Mouse (Mus musculus) forebrain, embryonic 14.5 days (tissue): Measurements from ENCODE around the gene Irak4. TPM values are rescaled to one million over a fixed set of nuclear protein-coding genes. Genes with fewer than 3 reads are reported as not detected.

ENCODE experiments used
- ATAC-seq: fragments of 200-750 bp; cut with Nextera tagmentation; 2 replicates; pipeline ENCODE4 v1.8.0; 2017; ENCODE audit warnings: mild to moderate bottlenecking, moderate library complexity
- DNase-seq: peaks from one replicate; pipeline ENCODE4 v3.0.0-alpha.2; 2015; ENCODE audit warnings: low spot score
- H3K27ac ChIP-seq: fragments of 300-500 bp; sonication (generic); 2 replicates; pipeline ENCODE4 v1.5.1; 2014; ENCODE audit warnings: low read depth, mild to moderate bottlenecking, control low read depth, low read length, moderate library complexity
- H3K27me3 ChIP-seq: fragments of 300-500 bp; sonication (generic); replicated peaks from 2 replicates; pipeline ENCODE4 v1.6.1; 2014; ENCODE audit warnings: low read length, control low read depth, mixed read lengths; ENCODE audit not compliant: control insufficient read depth, insufficient read depth
- H3K36me3 ChIP-seq: fragments of 300-500 bp; sonication (generic); 2 replicates; pipeline ENCODE4 v1.6.1; 2014; ENCODE audit warnings: low read length, control low read depth; ENCODE audit not compliant: control insufficient read depth, insufficient read depth
- H3K4me1 ChIP-seq: fragments of 300-500 bp; sonication (generic); 2 replicates; pipeline ENCODE4 v1.6.1; 2014; ENCODE audit warnings: antibody characterized with exemption, low read length, control low read depth; ENCODE audit not compliant: control insufficient read depth, insufficient read depth
- H3K4me2 ChIP-seq: fragments of 300-500 bp; sonication (generic); 2 replicates; pipeline ENCODE4 v1.6.1; 2014; ENCODE audit warnings: mild to moderate bottlenecking, control low read depth, low read length
- H3K4me3 ChIP-seq: fragments of 300-500 bp; sonication (generic); 2 replicates; pipeline ENCODE4 v1.5.1; 2014; ENCODE audit warnings: low read depth, low read length, control low read depth
- H3K9ac ChIP-seq: fragments of 300-500 bp; sonication (generic); 2 replicates; pipeline ENCODE4 v1.6.1; 2014; ENCODE audit warnings: mild to moderate bottlenecking, low read length, control low read depth, moderate library complexity
- H3K9me3 ChIP-seq: fragments of 300-500 bp; sonication (generic); replicated peaks from 2 replicates; pipeline ENCODE4 v1.6.1; 2016; ENCODE audit warnings: low read length, control low read depth, mixed read lengths; ENCODE audit not compliant: control insufficient read depth
- WGBS: fragments of 180-500 bp; shearing (Covaris S2); extraction: QIAGEN DNeasy Blood & Tissue Kit; methylation state at CpG from one replicate; pipeline ENCODE4 v1.1.7; 2014; 5-methylcytosine and 5-hydroxymethylcytosine counted together
- polyA plus RNA-seq: library from polyadenylated mRNA; unstranded; fragments of >200 nt; fragmentation: Nextera tagmentation; extraction: Ambion mirVana; gene quantifications from 2 replicates; pipeline ENCODE4 v1.2.1, GENCODE M21; 2014

Gene Irak4
- polyA plus RNA-seq, 1 experiment from 2014 or later, result 0.97 TPM

DNA sequence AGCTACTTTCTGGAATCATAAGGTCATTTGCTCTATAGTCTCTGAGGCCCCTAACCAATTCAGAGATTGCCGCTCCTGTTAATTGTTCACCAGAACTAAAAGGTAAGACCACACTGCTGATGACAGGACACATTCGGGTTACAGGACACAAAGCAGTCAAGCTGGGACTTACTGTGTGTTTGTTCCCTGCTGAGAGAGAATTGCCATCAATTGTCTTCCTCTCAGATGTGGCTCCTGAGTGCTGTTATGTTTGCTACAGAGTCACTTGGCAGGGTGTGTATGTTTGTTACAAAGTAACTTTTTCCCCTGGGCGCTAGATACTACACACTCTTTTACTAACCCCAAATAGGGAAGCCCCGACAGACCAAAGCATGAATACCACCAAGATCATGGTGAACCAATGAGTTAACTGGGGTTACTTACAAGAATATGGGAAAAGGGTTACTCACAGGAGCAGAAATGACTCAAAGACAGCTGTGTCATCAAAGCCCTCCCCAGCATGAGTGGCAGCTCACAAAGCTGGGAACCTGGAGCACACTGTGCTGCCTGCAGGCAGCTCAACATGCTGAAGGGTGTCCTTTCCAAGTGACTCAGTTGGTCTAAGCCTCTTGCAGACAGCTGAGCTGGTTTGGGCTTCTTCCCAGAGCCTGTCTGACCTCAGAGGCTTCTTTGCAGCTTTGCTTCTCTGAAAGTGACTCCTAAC, 31.3 kb downstream of the Irak4 start:
- Histone ChIP-seq H3K27ac (no peak overlapping the region), H3K36me3 (peaks cover 13% of the 10 kb centered on the region), H3K9ac (no peak overlapping the region), H3K4me3 (no peak overlapping the region), H3K4me1 (no peaks in the 10 kb centered on the region), H3K27me3 (no peaks in the 10 kb centered on the region), H3K4me2 (no peak overlapping the region), H3K9me3 (no peaks in the 10 kb centered on the region)
- 65% methylated on average over 4 of the region's 4 CpGs for WGBS
- DNase-seq (no peak), ATAC-seq (no peak)

DNA sequence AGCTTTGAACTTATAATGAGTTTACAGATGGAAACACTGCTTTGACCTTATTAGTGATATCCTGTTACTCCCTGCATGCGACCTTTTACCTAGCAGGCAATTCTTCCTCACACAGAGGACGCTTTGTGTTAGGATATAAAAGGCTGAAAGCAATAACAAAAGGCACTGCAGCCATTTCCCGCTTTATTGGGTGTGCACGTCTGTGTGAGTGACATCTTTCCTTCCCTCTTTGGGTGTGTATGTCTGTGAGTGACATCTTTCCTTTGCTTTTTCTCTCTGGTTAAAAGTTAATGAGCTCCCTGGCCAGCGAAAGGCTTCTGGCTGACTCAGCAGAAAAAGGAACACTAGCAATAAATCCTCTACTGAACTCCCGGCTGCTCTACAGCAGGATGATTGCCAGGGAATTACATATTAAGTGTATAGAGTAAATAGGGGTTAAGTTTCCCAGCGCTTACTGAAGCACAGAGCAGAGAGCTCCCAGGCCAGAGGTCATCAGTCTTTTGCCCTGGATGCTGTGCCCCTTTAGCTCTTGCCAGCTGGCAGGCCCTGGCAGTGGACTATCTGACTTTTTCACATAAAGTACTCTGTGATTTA, 38.7 kb downstream of the Irak4 start:
- Histone ChIP-seq H3K36me3 (peaks cover 67% of the 10 kb centered on the region), H3K27ac (no peak overlapping the region), H3K9me3 (no peaks in the 10 kb centered on the region), H3K4me1 (no peaks in the 10 kb centered on the region), H3K9ac (no peak overlapping the region), H3K4me3 (no peak overlapping the region), H3K27me3 (no peaks in the 10 kb centered on the region), H3K4me2 (no peak overlapping the region)
- no peak for DNase-seq
- no peak for ATAC-seq
- WGBS, result 24% methylated on average over 7 of the region's 7 CpGs

DNA sequence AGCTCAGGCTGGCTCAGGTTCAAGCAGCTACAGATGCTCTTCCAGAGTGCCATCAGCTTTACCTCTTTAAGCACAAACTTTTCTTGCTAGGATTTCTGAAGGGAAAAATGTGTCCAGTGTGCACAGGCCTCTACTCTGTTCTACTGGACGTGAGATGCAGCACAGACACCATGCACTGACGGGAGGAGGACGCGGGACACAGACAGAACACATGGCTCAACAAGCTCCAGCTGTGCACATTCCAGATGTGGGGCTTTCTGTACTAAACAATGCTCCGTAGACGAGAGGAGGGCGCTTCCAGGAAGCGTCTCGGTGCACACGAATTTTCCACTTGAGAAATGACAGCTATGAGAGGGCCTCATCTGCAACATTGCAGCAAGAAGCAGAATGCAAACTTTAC, 39.7 kb downstream of the Irak4 start:
- Histone ChIP-seq H3K9ac (no peak overlapping the region), H3K36me3 (peaks cover 65% of the 10 kb centered on the region)
- 92% methylated on average over 10 of the region's 10 CpGs for WGBS

DNA sequence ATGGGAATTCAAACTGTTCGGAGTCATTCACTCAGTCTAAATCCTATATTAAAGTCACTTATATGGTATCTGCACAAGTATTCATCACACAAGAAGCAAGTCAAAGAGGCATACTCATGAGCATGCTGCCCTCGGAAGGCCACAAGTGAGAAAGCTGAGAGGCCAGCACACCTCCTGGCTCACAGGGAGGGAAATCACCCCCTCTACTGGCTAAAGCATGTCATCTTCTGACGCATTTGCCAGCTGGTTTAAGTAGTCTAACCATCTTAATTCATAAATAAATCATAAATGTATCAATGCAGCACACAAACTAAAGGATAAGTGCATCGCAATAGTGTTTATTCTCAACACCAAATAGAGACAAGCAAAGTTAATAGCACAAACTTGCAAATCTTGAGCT, 41.3 kb downstream of the Irak4 start:
- no peak overlapping the region for H3K27ac ChIP-seq
- ATAC-seq (no peak), DNase-seq (no peak)
- WGBS, result 90% methylated on average over 4 of the region's 4 CpGs
- no peak overlapping the region for H3K9ac ChIP-seq
- H3K36me3 ChIP-seq, result peaks cover 54% of the 10 kb centered on the region
- H3K27me3 ChIP-seq, result no peaks in the 10 kb centered on the region
- H3K4me3 ChIP-seq, result no peak overlapping the region
- H3K4me2 ChIP-seq, result no peak overlapping the region
- no peaks in the 10 kb centered on the region for H3K9me3 ChIP-seq
- H3K4me1 ChIP-seq, result peaks cover 2% of the 10 kb centered on the region; the same call in 1 of the 2 replicates

More for the DNA sequence above, 39.7 kb downstream of the Irak4 start:
- ATAC-seq, result no peak
- no peak overlapping the region for H3K4me3 ChIP-seq
- H3K4me1 ChIP-seq, result no peaks in the 10 kb centered on the region; the same call in 1 of the 2 replicates
- H3K4me2 ChIP-seq, result no peak overlapping the region
- no peaks in the 10 kb centered on the region for H3K27me3 ChIP-seq
- H3K9me3 ChIP-seq, result no peaks in the 10 kb centered on the region
- DNase-seq, result no peak
- no peak overlapping the region for H3K27ac ChIP-seq

DNA sequence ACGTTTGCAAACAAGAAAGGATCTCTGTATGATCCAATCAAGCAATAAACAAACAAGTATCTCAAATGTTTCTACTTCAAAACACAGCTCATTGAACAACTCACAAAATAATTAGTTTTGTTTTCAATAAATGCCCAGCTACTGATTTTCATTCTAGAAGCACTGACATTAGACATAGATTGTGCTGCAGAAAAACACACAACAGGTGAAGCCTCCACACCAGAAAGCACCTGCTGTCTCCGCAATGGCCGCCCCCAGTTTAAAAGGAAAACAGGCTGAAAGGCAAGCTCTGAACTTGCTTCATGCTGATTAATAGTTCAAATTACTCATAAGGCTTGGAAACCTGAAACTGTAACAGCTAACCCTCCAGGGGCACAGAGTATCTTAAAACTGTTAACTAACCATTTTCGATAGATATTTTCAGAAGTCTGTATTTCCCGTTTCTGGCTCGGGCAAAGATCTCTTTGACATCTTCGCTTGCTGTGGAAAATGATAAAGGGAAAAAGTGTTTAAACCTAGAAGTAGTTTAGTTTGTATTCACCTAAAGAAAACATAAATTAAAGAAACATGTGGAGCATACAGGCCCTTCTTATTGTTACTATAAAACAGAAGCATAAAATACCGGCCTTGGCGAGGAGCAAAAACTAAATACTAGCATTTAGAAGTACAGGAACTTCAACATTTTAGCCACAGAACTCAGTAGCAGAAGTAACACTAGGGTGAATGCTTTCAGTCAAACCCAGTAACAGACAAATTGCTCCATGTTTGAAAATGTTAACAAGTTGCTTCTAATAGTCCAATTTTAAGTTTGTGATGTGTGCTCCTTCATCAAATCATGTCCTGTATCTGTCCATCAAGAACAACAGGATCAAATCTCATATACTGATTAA, 44.6 kb downstream of the Irak4 start:
- Histone ChIP-seq H3K9me3 (no peaks in the 10 kb centered on the region), H3K4me1 (peaks cover 2% of the 10 kb centered on the region; the same call in 1 of the 2 replicates), H3K27ac (no peak overlapping the region), H3K4me2 (peak overlapping the region; percentile 71; the same call in 1 of the 2 replicates), H3K27me3 (no peaks in the 10 kb centered on the region), H3K36me3 (peaks cover 23% of the 10 kb centered on the region), H3K4me3 (peak overlapping the region; percentile 95; the same call in 1 of the 2 replicates), H3K9ac (no peak overlapping the region)
- ATAC-seq (no peak), DNase-seq (no peak)
- 87% methylated on average over 9 of the region's 9 CpGs for WGBS

DNA sequence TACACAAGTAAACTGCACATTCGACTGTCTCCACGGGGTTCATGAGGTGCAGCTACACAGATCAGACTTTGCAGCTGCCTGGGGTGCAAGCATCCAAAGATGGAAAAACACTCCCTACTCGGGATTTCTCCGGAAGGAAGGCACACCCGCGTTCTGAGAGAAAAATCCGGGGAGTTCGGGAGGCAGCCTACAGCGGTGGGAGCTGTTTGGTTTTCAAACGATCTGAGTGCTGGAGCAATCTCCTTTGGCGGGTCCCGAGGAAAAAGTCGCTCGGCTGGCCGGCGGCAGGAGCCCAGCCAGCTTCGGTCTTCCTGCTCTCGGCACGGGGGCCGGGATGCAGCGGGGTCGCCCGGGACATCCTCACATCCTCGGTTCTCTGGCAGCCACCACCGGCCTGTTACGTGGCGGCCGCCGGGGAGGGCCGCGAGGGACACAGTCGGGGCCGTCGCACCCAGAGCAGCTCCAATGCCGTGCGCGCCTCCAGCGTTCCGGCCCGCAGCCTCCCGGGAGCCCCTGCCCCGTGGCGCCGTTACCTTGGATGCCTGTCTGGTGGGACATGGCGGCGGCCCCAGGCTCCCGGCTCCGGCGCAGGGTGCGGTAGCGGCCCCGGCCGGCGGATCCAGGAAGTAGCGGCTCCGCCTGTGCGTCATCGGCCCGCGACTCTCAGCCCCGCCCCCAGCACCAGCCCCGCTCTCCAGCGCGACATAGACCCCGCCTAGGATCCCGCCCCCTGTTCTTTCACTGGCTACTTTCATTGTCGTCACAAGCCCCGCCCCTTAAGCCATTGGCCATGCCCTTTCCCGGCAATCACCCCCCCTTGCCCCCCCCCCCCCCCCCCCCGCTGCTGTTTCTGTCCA, 46.0 kb downstream of the Irak4 start, which contains the start of gene Twf1:
Twf1 (minus strand) TSS at position 671 of the 857 bp plus-strand sequence.
- WGBS, result under 1% methylated on average over 62 of the region's 70 CpGs
- H3K27me3 ChIP-seq, result no peaks in the 10 kb centered on the region
- peak within 1 kb of the TSS; percentile 90 for H3K9ac ChIP-seq
- peak within 1 kb of the TSS; percentile 71 for H3K4me2 ChIP-seq
- H3K36me3 ChIP-seq, result peaks cover 9% of the 10 kb centered on the region
- peaks cover 2% of the 10 kb centered on the region; the same call in 1 of the 2 replicates for H3K4me1 ChIP-seq
- no peaks in the 10 kb centered on the region for H3K9me3 ChIP-seq
- peak; percentile 99 for DNase-seq
- peak within 1 kb of the TSS; percentile 86 for H3K27ac ChIP-seq
- peak within 1 kb of the TSS; percentile 95 for H3K4me3 ChIP-seq
- peak; percentile 100 for ATAC-seq

DNA sequence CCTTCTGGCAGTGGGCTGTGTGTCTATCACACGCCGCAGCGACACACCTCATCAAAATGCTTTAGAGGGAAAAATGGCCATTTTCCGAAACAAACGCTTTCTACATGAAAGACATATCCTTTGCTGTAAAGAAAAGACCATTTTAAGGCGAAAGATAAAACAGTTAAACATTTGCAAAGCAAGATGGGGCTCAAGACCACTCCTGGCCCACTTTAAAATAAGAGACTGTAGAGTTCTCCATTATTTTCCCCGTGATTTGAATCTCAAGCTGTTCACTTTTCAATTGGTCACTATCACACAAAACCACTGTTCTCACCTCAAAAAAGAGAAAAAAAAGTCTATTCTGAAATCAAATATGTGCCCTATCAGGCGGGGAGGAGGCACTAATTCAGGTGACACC, 46.6 kb downstream of the Irak4 start:
- ATAC-seq, result peak; percentile 16; the same call in 1 of the 2 replicates

DNA sequence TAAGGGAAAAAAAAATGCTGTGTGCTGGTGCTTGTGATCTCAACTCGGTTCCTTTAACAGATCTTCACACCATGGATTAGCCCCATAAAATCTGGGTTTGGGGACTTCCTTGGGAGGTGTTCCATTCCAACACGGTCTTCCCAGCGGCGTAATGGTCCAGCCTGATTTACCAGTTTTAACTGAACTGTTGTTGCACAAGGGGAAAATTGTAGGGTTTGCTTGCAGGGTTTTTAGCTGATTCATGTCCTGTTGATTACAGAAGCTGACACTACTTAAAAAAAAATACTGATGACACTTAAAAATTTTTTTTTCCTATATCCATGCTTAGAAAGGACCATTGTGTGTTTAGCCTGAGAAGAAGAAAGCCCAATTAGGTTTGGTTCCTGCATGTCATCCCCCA, 47.9 kb downstream of the Irak4 start:
- 92% methylated on average over 4 of the region's 4 CpGs for WGBS
- Histone ChIP-seq H3K27ac (no peak overlapping the region), H3K27me3 (no peaks in the 10 kb centered on the region), H3K9me3 (no peaks in the 10 kb centered on the region), H3K4me3 (no peak overlapping the region), H3K4me1 (peaks cover 2% of the 10 kb centered on the region; the same call in 1 of the 2 replicates), H3K9ac (no peak overlapping the region), H3K4me2 (no peak overlapping the region), H3K36me3 (no peaks in the 10 kb centered on the region)
- ATAC-seq, result no peak
- DNase-seq, result no peak

More for the DNA sequence above, 46.6 kb downstream of the Irak4 start:
- H3K4me2 ChIP-seq, result peak overlapping the region; percentile 45
- H3K9ac ChIP-seq, result peak overlapping the region; percentile 22
- 12% methylated on average over 8 of the region's 8 CpGs for WGBS
- H3K9me3 ChIP-seq, result no peaks in the 10 kb centered on the region
- H3K4me1 ChIP-seq, result peaks cover 2% of the 10 kb centered on the region; the same call in 1 of the 2 replicates
- H3K27me3 ChIP-seq, result no peaks in the 10 kb centered on the region
- H3K36me3 ChIP-seq, result peaks cover 3% of the 10 kb centered on the region; the same call in 1 of the 2 replicates
- no peak overlapping the region for H3K27ac ChIP-seq
- no peak for DNase-seq
- peak overlapping the region; percentile 95 for H3K4me3 ChIP-seq
